Mouse (Mus musculus) T-helper 17 cell (primary cell): Measurements from ENCODE around the gene Tent4b.

Experiments used
- in situ Hi-C, 2 experiments: fragments of 300-600 bp; cut with MboI, MseI; formaldehyde crosslinking; loops; 1 replicate in 1 of 2; 2 replicates in 1 of 2; pipeline ENCODE4 v1.15.1; 2025; ENCODE audit warnings: high pct_unique_total_duplicates in 2 of 2

The Tent4b gene

DNA sequence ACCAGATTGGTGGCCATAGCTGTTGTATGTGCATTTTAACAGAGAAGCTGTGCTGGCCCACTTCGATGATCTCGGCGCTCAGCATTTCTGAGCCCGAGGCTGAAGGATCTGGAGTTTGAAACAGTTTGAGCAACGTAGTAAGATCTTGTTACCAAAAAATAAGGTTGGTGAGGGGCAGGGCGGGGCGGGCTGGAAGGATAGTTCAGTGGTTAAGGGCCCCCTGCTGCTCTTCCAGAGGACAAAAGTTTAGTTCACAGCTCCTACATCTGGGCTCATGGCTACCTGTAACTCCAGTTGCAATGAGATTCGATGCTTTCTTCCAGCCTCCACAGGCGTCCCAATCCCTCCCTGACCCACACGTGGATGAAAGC lies 99.7 kb downstream of the Tent4b start:
- in situ Hi-C loops = no loop called here

DNA sequence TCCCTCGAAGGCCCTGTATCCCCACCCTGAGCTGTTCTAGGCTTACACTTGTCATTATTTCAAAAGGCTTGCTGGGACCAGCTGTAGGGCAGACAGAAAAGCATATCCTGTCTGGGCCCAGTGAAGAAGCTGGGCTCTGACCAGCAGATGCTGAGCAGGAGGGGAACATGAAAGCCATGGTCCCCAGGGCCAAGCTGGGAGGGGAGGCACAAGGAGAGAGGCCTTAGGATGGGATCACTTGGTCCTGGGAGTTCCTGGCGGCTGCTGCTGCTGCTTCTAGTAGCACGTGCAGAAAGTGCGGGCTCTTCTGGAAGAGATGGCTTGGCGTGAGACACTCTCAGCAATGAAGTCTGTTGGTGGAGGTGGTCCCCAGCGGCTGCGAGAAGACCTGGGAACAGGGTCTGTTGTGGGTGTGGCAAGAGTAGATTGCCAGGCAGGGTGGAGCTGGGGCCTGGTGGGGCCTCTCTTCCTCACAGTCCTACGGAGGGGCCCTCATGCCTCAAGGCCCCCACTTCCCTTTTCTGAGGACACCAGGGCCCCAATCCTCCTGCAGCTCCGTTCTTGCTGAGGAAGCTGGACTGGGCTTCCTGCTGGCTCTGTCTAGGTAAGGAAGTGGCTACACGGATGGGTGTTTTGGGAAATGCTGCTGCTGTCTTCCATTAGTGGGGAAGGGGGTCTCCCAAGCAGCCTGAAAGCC lies 101.0 kb downstream of the Tent4b start:
- in situ Hi-C loops = no loop called here

DNA sequence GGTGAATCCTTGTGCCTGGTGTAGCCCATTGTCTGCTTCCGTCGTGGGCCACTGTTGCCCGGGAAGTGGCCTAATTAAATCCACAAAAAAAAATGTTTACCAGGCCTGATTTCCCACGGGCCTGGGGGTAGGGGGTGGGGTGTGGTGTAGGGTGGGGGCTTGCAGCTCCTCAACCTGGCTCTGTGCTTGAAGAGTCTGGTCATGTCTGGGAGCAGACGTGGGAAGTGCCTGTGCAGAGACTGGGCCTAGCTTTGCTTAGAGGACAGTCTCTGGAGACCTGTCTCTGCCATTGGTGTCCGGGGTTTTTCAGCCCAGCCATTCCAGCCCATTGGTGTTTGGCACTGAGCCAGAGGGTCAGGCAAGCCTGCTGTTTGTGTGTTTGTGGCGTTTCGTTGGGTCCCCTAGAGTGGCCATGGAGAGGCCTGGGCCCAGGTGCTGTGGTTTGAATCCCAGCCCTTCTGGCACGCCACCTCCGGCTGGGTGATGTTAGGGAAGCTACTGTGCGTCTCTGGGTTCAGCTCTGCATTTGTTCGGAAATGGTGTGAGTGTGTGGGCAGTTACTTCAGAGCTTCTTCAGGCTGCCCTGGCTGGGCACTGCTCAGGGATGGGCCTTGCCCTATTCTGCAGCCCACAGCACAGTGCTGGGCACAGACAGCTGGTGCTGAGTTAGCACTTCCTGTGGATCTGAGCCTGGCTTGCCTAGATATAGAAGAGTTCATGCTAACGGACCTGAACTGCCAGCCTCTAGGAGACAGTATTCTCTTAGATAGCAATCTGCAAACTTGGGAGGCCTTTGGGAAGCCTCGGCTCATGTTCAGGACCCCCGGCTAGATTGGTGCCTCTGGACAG lies 102.8 kb downstream of the Tent4b start:
- in situ Hi-C loops = no loop called here

- in situ Hi-C loops = loop anchor here in 1 of 2 experiments (5.0 kb wide), 1 partner anchor 34 kb away; the partner anchor contains the start of gene Adcy7
Observed at GRCm38 (mm10) chr8:88305814-88306213, 106.8 kb downstream of the Tent4b start.

DNA sequence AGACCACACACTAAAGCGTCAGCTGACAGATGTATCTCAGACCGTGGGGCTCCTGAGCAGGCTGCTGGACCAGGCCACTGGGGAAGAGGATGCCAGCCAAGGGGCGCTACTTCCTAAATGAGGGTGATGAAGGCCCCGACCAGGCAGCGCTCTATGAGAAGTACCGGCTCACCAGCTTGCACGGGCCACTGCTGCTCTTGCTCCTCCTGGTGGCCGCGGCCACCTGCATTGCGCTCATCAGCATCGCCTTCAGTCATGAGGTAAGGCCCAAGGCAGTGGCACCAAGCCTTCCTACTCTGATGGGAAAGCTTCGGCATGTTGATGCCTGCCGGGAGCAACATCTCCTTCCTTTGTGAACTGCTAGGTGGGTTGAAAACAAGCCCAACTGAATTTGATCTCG lies 107.5 kb downstream of the Tent4b start:
- in situ Hi-C loops = loop anchor here in 1 of 2 experiments (5.0 kb wide), 1 partner anchor 34 kb away; the partner anchor contains the start of gene Adcy7

GRCm38 (mm10) chr8:88307736-88308135 lies 108.7 kb downstream of the Tent4b start:
- in situ Hi-C loops = loop anchor here in 1 of 2 experiments (5.0 kb wide), 1 partner anchor 35 kb away; the partner anchor contains the start of gene Adcy7
